In the genomic region with DNA sequence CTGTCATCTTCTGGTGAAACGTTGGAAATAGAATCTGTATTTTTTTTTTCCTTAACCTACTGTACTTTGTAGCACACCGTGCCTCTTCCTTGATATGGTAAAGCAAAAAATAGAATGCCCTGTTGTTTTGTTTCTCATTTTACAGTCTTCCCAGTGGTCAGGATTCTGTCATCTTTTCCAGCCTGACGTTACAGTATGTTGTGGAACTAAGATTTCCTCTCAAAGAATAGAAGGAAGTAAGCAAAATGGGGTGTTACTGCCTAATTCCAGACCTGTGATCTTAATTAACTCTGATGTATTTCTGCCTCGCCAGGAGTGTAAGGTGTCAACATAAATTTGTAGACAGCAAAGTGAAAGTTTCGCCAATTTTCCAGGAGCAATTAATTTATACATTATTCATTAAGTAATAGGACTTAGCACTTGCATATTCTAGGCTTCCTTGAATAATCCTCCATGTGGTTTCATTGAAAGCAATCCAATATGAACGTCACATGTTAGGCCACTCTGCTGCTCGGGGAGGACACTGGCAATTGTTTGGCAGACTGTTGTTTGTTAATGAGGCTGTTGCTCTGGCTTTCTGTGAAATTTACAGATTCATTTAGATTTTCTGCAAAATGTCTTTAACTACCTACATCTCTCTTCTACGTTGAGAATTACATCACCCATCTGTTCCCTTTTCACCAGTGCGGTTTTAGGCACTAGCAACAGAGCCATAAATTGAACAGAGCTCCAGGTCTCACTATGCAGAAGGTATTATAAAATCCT, we compare ENCODE assay signal across 14 mouse cellular contexts. TPM values are rescaled to one million over a fixed set of nuclear protein-coding genes. Genes with fewer than 3 reads are reported as not detected.
A peak's percentile ranks its signal among the peaks of the same experiment; 100 is the strongest.
DNase-seq lines count a peak whose midpoint lies in the region; ATAC-seq and TF ChIP-seq lines count a peak whose summit lies in the region.
"Had no signal": no experiment of that assay in that cellular context is flagged by ENCODE, and none has a peak within 500 bp of the region (broad histone marks: within the 10 kb centered on the region; RNA-seq: fewer than 3 reads in every experiment).

No protein-coding gene starts in this region.

- no peak for ATAC-seq in megakaryocyte, adult 5-6 weeks (ENCODE audit: poor library complexity, severe bottlenecking)

- H3K36me3 ChIP-seq in heart, adult 2 months (ENCODE audit: control insufficient read depth, insufficient read depth, low read length), result no peaks in the 10 kb centered on the region; the same call in 1 of the 2 replicates
- no peaks in the 10 kb centered on the region for H3K36me3 ChIP-seq in megakaryocyte, embryonic 14.5 days (replicated peaks; ENCODE audit: low read length)
- H3K36me3 ChIP-seq: kidney, embryonic 15.5 days had no signal

- H3K4me3 ChIP-seq in heart, adult 2 months, result peak overlapping the region; percentile 15; the same call in 1 of the 2 replicates
- peak overlapping the region; percentile 72 for H3K4me3 ChIP-seq in megakaryocyte, embryonic 14.5 days (replicated peaks)
- peak overlapping the region; percentile 6; the same call in 1 of the 2 replicates for H3K4me3 ChIP-seq in brown adipose tissue, adult 24 weeks (ENCODE audit: insufficient read depth, low read depth, low read length)
- H3K4me3 ChIP-seq: kidney, embryonic 15.5 days had no signal

- no peak for TF ChIP-seq CTCF in heart, adult 2 months (IDR thresholded peaks at IDR 0.05)

- intact Hi-C loops in heart, adult 2 months (cut with DNase I), result loop anchor here (2.0 kb wide), 1 partner anchor 27 kb away; no protein-coding TSS in a partner anchor

- H3K9ac ChIP-seq in heart, adult 2 months (ENCODE audit: low read depth, low read length), result no peak overlapping the region
- H3K9ac ChIP-seq: kidney, embryonic 15.5 days; lung, embryonic 14.5 days had no signal

- H3K9me3 ChIP-seq in megakaryocyte, embryonic 14.5 days, result peaks cover 12% of the 10 kb centered on the region; the same call in 1 of the 2 replicates
- H3K9me3 ChIP-seq: kidney, embryonic 15.5 days had no signal

- H3K79me2 ChIP-seq in heart, adult 2 months (replicated peaks; ENCODE audit: control insufficient read depth, insufficient read depth, low read length), result no peaks in the 10 kb centered on the region

- peaks cover 3% of the 10 kb centered on the region for H3K4me1 ChIP-seq in heart, adult 2 months (ENCODE audit: control insufficient read depth, insufficient read depth, low read length)
- H3K4me1 ChIP-seq in megakaryocyte, embryonic 14.5 days, result peaks cover 11% of the 10 kb centered on the region
- no peaks in the 10 kb centered on the region for H3K4me1 ChIP-seq in brown adipose tissue, adult 24 weeks (ENCODE audit: control insufficient read depth, insufficient read depth, insufficient read length, low read length)
- H3K4me1 ChIP-seq: kidney, embryonic 15.5 days had no signal

- no peaks in the 10 kb centered on the region for H3K27me3 ChIP-seq in heart, adult 2 months (ENCODE audit: control insufficient read depth, insufficient read depth, low read length)
- H3K27me3 ChIP-seq in megakaryocyte, embryonic 14.5 days (replicated peaks), result peaks cover 1% of the 10 kb centered on the region
- H3K27me3 ChIP-seq: kidney, embryonic 15.5 days had no signal

- 31% methylated on average over 9 of the region's 9 CpGs for WGBS in heart, adult 2 months

- TF ChIP-seq EP300 in heart, adult 2 months (IDR thresholded peaks at IDR 0.05; ENCODE audit: insufficient read depth, low read depth, low read length), result no peak

- H3K27ac ChIP-seq in heart, adult 2 months, result peak overlapping the region; percentile 82
- H3K27ac ChIP-seq in brown adipose tissue, adult 24 weeks (replicated peaks; ENCODE audit: low read depth, low read length), result peak overlapping the region; percentile 95
- H3K27ac ChIP-seq: kidney, embryonic 15.5 days; stomach, postnatal 0 days had no signal

- TF ChIP-seq POLR2A in heart, adult 2 months (IDR thresholded peaks at IDR 0.05; ENCODE audit: insufficient read depth, low read depth, low read length), result no peak

- DNase-seq in heart, adult 2 months, result no peak
- DNase-seq in heart, postnatal 4 days, result no peak
- DNase-seq in skeletal muscle tissue, adult 2 months (ENCODE audit: low read depth, low spot score), result peak; percentile 6
- DNase-seq in cerebellum, postnatal 4 days (ENCODE audit: low spot score in 2 of 2), result no peak
- DNase-seq: adrenal gland, adult 2 months; gastrocnemius, postnatal 36 days; liver; lung, embryonic 14.5 days; spleen, adult 18-20 months had no signal

RNA-seq across cellular contexts. Expression of a gene that starts 4.7 kb away (rescaled TPM):
- total RNA-seq in heart, adult 2 months (2021), result 10 to 100 TPM; 10.3 to 11.3 TPM
- polyA plus RNA-seq in heart, adult 2 months (2012; rRNA removed), result 7.4 and 8.8 TPM in 2 replicates
- 10 to 100 TPM; 20.4 to 22.3 TPM for total RNA-seq in heart, postnatal 4 days (2021)
- polyA plus RNA-seq in megakaryocyte, embryonic 14.5 days (2012; ENCODE audit: insufficient read depth, low replicate concordance), result 4.2 and 4.8 TPM in 2 replicates
- 11.2 and 17.5 TPM in 2 replicates for total RNA-seq in megakaryocyte, adult 5-6 weeks (2015)
- 20.7 and 21.8 TPM in 2 replicates for total RNA-seq in megakaryocyte, adult 5-6 weeks (2017)
- polyA plus RNA-seq in brown adipose tissue, adult 24 weeks (2012; ENCODE audit: insufficient read depth, insufficient read length, missing spikeins), result 4.9 and 7.5 TPM in 2 replicates

RNA-seq across cellular contexts. Expression of a gene that starts 27.3 kb away (rescaled TPM):
- total RNA-seq in heart, adult 2 months (2021), result under 1 TPM; 0.21 to 0.89 TPM
- 0.06 and 0.32 TPM in 2 replicates for polyA plus RNA-seq in heart, adult 2 months (2012; rRNA removed)
- total RNA-seq in heart, postnatal 4 days (2021), result 10 to 100 TPM; 26.5 to 35.0 TPM
- 4.1 and 11.0 TPM in 2 replicates for polyA plus RNA-seq in megakaryocyte, embryonic 14.5 days (2012; ENCODE audit: insufficient read depth, low replicate concordance)
- total RNA-seq in megakaryocyte, adult 5-6 weeks (2015), result 55.8 and 59.1 TPM in 2 replicates
- 98.6 and 105 TPM in 2 replicates for total RNA-seq in megakaryocyte, adult 5-6 weeks (2017)
- polyA plus RNA-seq in brown adipose tissue, adult 24 weeks (2012; ENCODE audit: insufficient read depth, insufficient read length, missing spikeins), result not detected in 2 replicates

Comparison
In these comparisons a context has a peak if more than half of its experiments do, and no peak if none do; other contexts are left out.
1. RNA of a gene that starts 27.3 kb away (total RNA-seq): 55.8 to 105 TPM in megakaryocyte, adult 5-6 weeks and 26.5 to 35.0 TPM in heart, postnatal 4 days; 0.21 to 0.89 TPM in heart, adult 2 months; every median in the first group is over 10 times any median in the second.
2. H3K4me3 ChIP-seq: peak in every context shown above with its lines; median percentile 72 in megakaryocyte, embryonic 14.5 days; 15 in heart, adult 2 months; 6 in brown adipose tissue, adult 24 weeks.